In genomic region chr9:72192051-72192952, GRCm38 (mm10) we compare ENCODE assay signal across 9 mouse cellular contexts.
DNase-seq lines count a peak whose midpoint lies in the region; ATAC-seq and TF ChIP-seq lines count a peak whose summit lies in the region.
"Had no signal": no experiment of that assay in that cellular context is flagged by ENCODE, and none has a peak within 500 bp of the region (broad histone marks: within the 10 kb centered on the region; RNA-seq: fewer than 3 reads in every experiment).

No protein-coding gene starts in this region.

- H3K9me3 ChIP-seq in kidney, embryonic 15.5 days (replicated peaks), result no peaks in the 10 kb centered on the region
- 0 out of 2 replicates have a peak, but pooled peaks cover 4% of the 10 kb centered on the region for H3K9me3 ChIP-seq in heart, postnatal 0 days (replicated peaks; ENCODE audit: control insufficient read depth, low read length)
- H3K9me3 ChIP-seq: limb, embryonic 13.5 days had no signal

- H3K27ac ChIP-seq in kidney, embryonic 15.5 days, result no peak overlapping the region
- H3K27ac ChIP-seq in heart, postnatal 0 days (ENCODE audit: low read depth), result no peak overlapping the region
- H3K27ac ChIP-seq: limb, embryonic 13.5 days had no signal

- TF ChIP-seq CTCF in heart, postnatal 0 days (IDR thresholded peaks at IDR 0.05; ENCODE audit: low read depth), result peak; percentile 83

- H3K27me3 ChIP-seq in kidney, embryonic 15.5 days, result no peaks in the 10 kb centered on the region
- no peaks in the 10 kb centered on the region for H3K27me3 ChIP-seq in heart, postnatal 0 days (ENCODE audit: control insufficient read depth, insufficient read depth, low read length)
- H3K27me3 ChIP-seq: limb, embryonic 13.5 days had no signal

- peak; percentile 38 for DNase-seq in kidney, adult 11 months
- DNase-seq in T-cell, adult 2 months (ENCODE audit: low spot score), result peak; percentile 34
- peak; percentile 59 for DNase-seq in heart, postnatal 0 days (ENCODE audit: low spot score)
- DNase-seq in left cerebral cortex, adult 18-20 months (ENCODE audit: low spot score in 2 of 2), result peak; percentile 48 to 50
- peak; percentile 19 to 59 for DNase-seq in natural killer cell, adult 2 months (ENCODE audit: low spot score in 2 of 2)
- peak; percentile 58 for DNase-seq in thymus, postnatal 25 days

- H3K4me3 ChIP-seq in kidney, embryonic 15.5 days (replicated peaks), result no peak overlapping the region
- H3K4me3 ChIP-seq in heart, postnatal 0 days (ENCODE audit: low read depth, low read length), result no peak overlapping the region
- H3K4me3 ChIP-seq: limb, embryonic 13.5 days had no signal

- 54% methylated on average over 8 of the region's 8 CpGs for WGBS in kidney, embryonic 15.5 days
- WGBS in heart, postnatal 0 days, result 45% methylated on average over 8 of the region's 8 CpGs

- no peak for ATAC-seq in kidney, embryonic 15.5 days (replicated peaks; ENCODE audit: low FRiP score)
- peak; percentile 68; the same call in 1 of the 2 replicates for ATAC-seq in common myeloid progenitor, adult 5-6 weeks (replicated peaks; ENCODE audit: low read depth, poor library complexity, severe bottlenecking)
- ATAC-seq in heart, postnatal 0 days (ENCODE audit: insufficient read depth, low read depth), result peak; percentile 39; the same call in 1 of the 2 replicates

- no peak for TF ChIP-seq EP300 in heart, postnatal 0 days (IDR thresholded peaks at IDR 0.05; ENCODE audit: low read depth)

- H3K36me3 ChIP-seq in kidney, embryonic 15.5 days, result no peaks in the 10 kb centered on the region
- H3K36me3 ChIP-seq in heart, postnatal 0 days (replicated peaks; ENCODE audit: control insufficient read depth, insufficient read depth, low read length), result no peaks in the 10 kb centered on the region
- H3K36me3 ChIP-seq: limb, embryonic 13.5 days had no signal

- 0 out of 2 replicates have a peak, but pooled peaks cover 4% of the 10 kb centered on the region for H3K4me1 ChIP-seq in kidney, embryonic 15.5 days
- 0 out of 2 replicates have a peak, but pooled peaks cover 2% of the 10 kb centered on the region for H3K4me1 ChIP-seq in heart, postnatal 0 days (ENCODE audit: control insufficient read depth, insufficient read depth)

- H3K4me2 ChIP-seq in kidney, embryonic 15.5 days, result no peak overlapping the region
- no peak overlapping the region for H3K4me2 ChIP-seq in heart, postnatal 0 days (ENCODE audit: low read depth, low read length)
- H3K4me2 ChIP-seq: limb, embryonic 13.5 days had no signal

- no peak overlapping the region for H3K9ac ChIP-seq in kidney, embryonic 15.5 days
- no peak overlapping the region for H3K9ac ChIP-seq in heart, postnatal 0 days (replicated peaks; ENCODE audit: low read depth, low read length)
- H3K9ac ChIP-seq: limb, embryonic 13.5 days had no signal
